Mouse (Mus musculus): ENCODE measurements at regions not wholly inside any gene's neighbourhood (a gene's known extent, or its start where the extent isn't known, plus 50 kb on each side); places are given as distances from the start of the nearest gene placed in this dataset.

DNA sequence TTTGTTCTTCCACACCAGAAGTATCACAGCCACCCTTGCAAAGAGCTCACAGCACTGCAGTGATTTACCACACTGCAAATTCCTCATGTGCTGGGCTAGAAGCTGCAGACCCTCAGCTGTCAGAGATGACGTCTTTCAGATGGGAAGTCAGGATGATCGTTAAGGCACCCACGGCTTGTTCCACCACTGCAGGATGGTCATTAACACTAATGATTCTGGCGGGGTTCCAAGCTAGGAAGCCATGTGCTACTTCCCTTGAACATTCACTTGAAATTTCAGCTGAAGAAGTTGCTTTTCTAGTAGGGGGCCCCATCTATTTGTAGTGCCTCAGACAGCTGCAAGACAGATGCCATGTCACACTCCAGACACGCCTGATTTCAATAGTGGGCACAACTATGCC is 181.8 kb upstream of the Gm10295 start:
- DNase-seq (ENCODE audit: low spot score), result peak; percentile 40
- Histone ChIP-seq H3K36me3 (ENCODE audit: insufficient read depth, low read length) (no peaks in the 10 kb centered on the region), H3K27me3 (replicated peaks; ENCODE audit: insufficient read depth, low read length) (no peaks in the 10 kb centered on the region), H3K9me3 (ENCODE audit: low read length) (no peaks in the 10 kb centered on the region), H3K27ac (ENCODE audit: low read length) (no peak overlapping the region), H3K4me2 (replicated peaks; ENCODE audit: low read depth, low read length) (no peak overlapping the region), H3K4me3 (ENCODE audit: low read depth, low read length) (no peak overlapping the region), H3K4me1 (ENCODE audit: insufficient read depth, low read depth, low read length) (no peaks in the 10 kb centered on the region), H3K9ac (replicated peaks; ENCODE audit: low read depth) (no peak overlapping the region)
- WGBS, result 23% methylated on average over 5 of the region's 5 CpGs
- ATAC-seq, result peak; percentile 46
- TF ChIP-seq EP300 (IDR thresholded peaks at IDR 0.05), result no peak

- WGBS, result 18% methylated on average over 6 of the region's 6 CpGs
- Histone ChIP-seq H3K27ac (ENCODE audit: low read length) (peak overlapping the region; percentile 45; the same call in 1 of the 2 replicates), H3K9me3 (ENCODE audit: low read length) (no peaks in the 10 kb centered on the region), H3K4me3 (ENCODE audit: low read depth, low read length) (no peak overlapping the region), H3K27me3 (replicated peaks; ENCODE audit: insufficient read depth, low read length) (no peaks in the 10 kb centered on the region), H3K4me1 (ENCODE audit: insufficient read depth, low read depth, low read length) (no peaks in the 10 kb centered on the region), H3K9ac (replicated peaks; ENCODE audit: low read depth) (no peak overlapping the region), H3K36me3 (ENCODE audit: insufficient read depth, low read length) (no peaks in the 10 kb centered on the region), H3K4me2 (replicated peaks; ENCODE audit: low read depth, low read length) (0 out of 2 replicates have a peak overlapping the region, but pooled peaks have one; percentile 8)
- ATAC-seq (peak; percentile 49; the same call in 1 of the 2 replicates), DNase-seq (ENCODE audit: low spot score) (peak; percentile 63)
- TF ChIP-seq CTCF (IDR thresholded peaks at IDR 0.05), result no peak
- TF ChIP-seq EP300 (IDR thresholded peaks at IDR 0.05), result peak; percentile 11; the same call in 1 of the 2 replicates
Measured at GRCm38 (mm10) chr7:71531496-71531895, 180.2 kb upstream of the Gm10295 start.

DNA sequence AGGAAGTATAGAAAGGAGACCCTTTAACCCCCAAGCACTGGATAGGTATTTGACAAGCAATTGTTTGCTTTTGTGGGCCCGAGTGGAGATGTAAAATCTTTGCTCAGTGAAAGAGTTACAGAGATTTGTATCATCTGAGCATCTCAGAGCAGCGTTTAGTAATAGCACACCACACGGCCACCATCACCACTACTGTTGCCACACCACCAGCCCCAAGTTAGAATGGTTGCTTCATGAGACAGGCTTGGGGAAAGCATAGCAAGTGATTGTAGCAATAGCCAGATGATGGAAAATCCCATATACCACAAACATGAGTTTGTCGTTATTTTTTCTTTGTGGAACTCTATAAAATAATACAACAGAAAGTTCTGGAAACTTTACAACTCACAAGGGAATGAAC is 179.6 kb upstream of the Gm10295 start:
- Histone ChIP-seq H3K4me3 (ENCODE audit: low read depth, low read length) (no peak overlapping the region), H3K27ac (ENCODE audit: low read length) (peak overlapping the region; percentile 45; the same call in 1 of the 2 replicates), H3K9ac (replicated peaks; ENCODE audit: low read depth) (no peak overlapping the region), H3K4me1 (ENCODE audit: insufficient read depth, low read depth, low read length) (no peaks in the 10 kb centered on the region), H3K4me2 (replicated peaks; ENCODE audit: low read depth, low read length) (no peak overlapping the region), H3K27me3 (replicated peaks; ENCODE audit: insufficient read depth, low read length) (no peaks in the 10 kb centered on the region), H3K36me3 (ENCODE audit: insufficient read depth, low read length) (no peaks in the 10 kb centered on the region), H3K9me3 (ENCODE audit: low read length) (no peaks in the 10 kb centered on the region)
- DNase-seq (ENCODE audit: low spot score) (peak; percentile 43), ATAC-seq (no peak)
- 58% methylated on average over 4 of the region's 4 CpGs for WGBS
- TF ChIP-seq CTCF (IDR thresholded peaks at IDR 0.05), result no peak
- TF ChIP-seq EP300 (IDR thresholded peaks at IDR 0.05), result no peak

DNA sequence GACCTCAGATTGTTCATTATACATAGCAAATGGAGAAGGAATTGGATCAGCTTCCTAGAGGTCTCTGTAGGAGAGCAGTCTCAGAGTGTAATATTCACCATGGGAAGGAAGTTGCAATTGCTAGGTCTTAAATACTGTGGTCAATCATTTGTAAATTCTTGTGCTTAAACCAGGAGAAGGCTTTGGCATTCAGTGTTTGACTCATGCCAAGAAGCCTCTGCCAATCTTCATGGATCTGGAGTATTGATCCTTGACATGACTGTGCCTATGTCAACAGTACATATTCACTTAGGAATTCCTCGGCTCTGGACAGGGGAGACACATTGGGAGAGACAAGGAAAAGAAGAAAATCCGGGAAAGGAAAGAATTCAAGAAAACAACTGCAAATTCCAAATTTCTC is 174.9 kb upstream of the Gm10295 start:
- ATAC-seq (no peak), DNase-seq (ENCODE audit: low spot score) (no peak)
- H3K4me3 ChIP-seq (ENCODE audit: low read depth, low read length), result no peak overlapping the region
- no peak overlapping the region for H3K4me2 ChIP-seq (replicated peaks; ENCODE audit: low read depth, low read length)
- H3K4me1 ChIP-seq (ENCODE audit: insufficient read depth, low read depth, low read length), result no peaks in the 10 kb centered on the region
- no peak overlapping the region for H3K9ac ChIP-seq (replicated peaks; ENCODE audit: low read depth)
- no peak overlapping the region for H3K27ac ChIP-seq (ENCODE audit: low read length)
- no peak for TF ChIP-seq EP300 (IDR thresholded peaks at IDR 0.05)
- TF ChIP-seq CTCF (IDR thresholded peaks at IDR 0.05), result no peak
- no peaks in the 10 kb centered on the region for H3K36me3 ChIP-seq (ENCODE audit: insufficient read depth, low read length)
- whole genome bisulfite sequencing, result 69% methylated on average over 2 of the region's 2 CpGs
- H3K27me3 ChIP-seq (replicated peaks; ENCODE audit: insufficient read depth, low read length), result no peaks in the 10 kb centered on the region
- no peaks in the 10 kb centered on the region for H3K9me3 ChIP-seq (ENCODE audit: low read length)

GRCm38 (mm10) chr7:71524577-71525126 is 173.4 kb upstream of the Gm10295 start:
- no peaks in the 10 kb centered on the region for H3K36me3 ChIP-seq (ENCODE audit: insufficient read depth, low read length)
- H3K9ac ChIP-seq (replicated peaks; ENCODE audit: low read depth), result no peak overlapping the region
- peak; percentile 23; the same call in 1 of the 2 replicates for ATAC-seq
- TF ChIP-seq CTCF (IDR thresholded peaks at IDR 0.05), result no peak
- no peak for TF ChIP-seq EP300 (IDR thresholded peaks at IDR 0.05)
- DNase-seq (ENCODE audit: low spot score), result peak; percentile 17
- H3K27me3 ChIP-seq (replicated peaks; ENCODE audit: insufficient read depth, low read length), result no peaks in the 10 kb centered on the region
- no peak overlapping the region for H3K4me3 ChIP-seq (ENCODE audit: low read depth, low read length)
- no peaks in the 10 kb centered on the region for H3K4me1 ChIP-seq (ENCODE audit: insufficient read depth, low read depth, low read length)
- H3K27ac ChIP-seq (ENCODE audit: low read length), result no peak overlapping the region
- H3K4me2 ChIP-seq (replicated peaks; ENCODE audit: low read depth, low read length), result no peak overlapping the region
- no peaks in the 10 kb centered on the region for H3K9me3 ChIP-seq (ENCODE audit: low read length)

- DNase-seq (ENCODE audit: low spot score) (no peak), ATAC-seq (no peak)
- Histone ChIP-seq H3K36me3 (ENCODE audit: insufficient read depth, low read length) (no peaks in the 10 kb centered on the region), H3K9ac (replicated peaks; ENCODE audit: low read depth) (no peak overlapping the region), H3K9me3 (ENCODE audit: low read length) (no peaks in the 10 kb centered on the region), H3K27ac (ENCODE audit: low read length) (no peak overlapping the region), H3K27me3 (replicated peaks; ENCODE audit: insufficient read depth, low read length) (no peaks in the 10 kb centered on the region), H3K4me2 (replicated peaks; ENCODE audit: low read depth, low read length) (no peak overlapping the region), H3K4me3 (ENCODE audit: low read depth, low read length) (no peak overlapping the region), H3K4me1 (ENCODE audit: insufficient read depth, low read depth, low read length) (no peaks in the 10 kb centered on the region)
- TF ChIP-seq CTCF (IDR thresholded peaks at IDR 0.05) (no peak), EP300 (IDR thresholded peaks at IDR 0.05) (no peak)
- 68% methylated on average over 2 of the region's 2 CpGs for WGBS
Measured at GRCm38 (mm10) chr7:71524119-71524518, 172.8 kb upstream of the Gm10295 start.

GRCm38 (mm10) chr7:71507379-71507778 is 156.1 kb upstream of the Gm10295 start:
- Histone ChIP-seq H3K9me3 (ENCODE audit: low read length) (no peaks in the 10 kb centered on the region), H3K4me1 (ENCODE audit: insufficient read depth, low read depth, low read length) (no peaks in the 10 kb centered on the region), H3K27me3 (replicated peaks; ENCODE audit: insufficient read depth, low read length) (no peaks in the 10 kb centered on the region), H3K9ac (replicated peaks; ENCODE audit: low read depth) (no peak overlapping the region), H3K27ac (ENCODE audit: low read length) (no peak overlapping the region), H3K4me2 (replicated peaks; ENCODE audit: low read depth, low read length) (no peak overlapping the region), H3K4me3 (ENCODE audit: low read depth, low read length) (no peak overlapping the region), H3K36me3 (ENCODE audit: insufficient read depth, low read length) (no peaks in the 10 kb centered on the region)
- DNase-seq (ENCODE audit: low spot score) (no peak), ATAC-seq (no peak)
- 80% methylated on average over 3 of the region's 3 CpGs for WGBS
- TF ChIP-seq CTCF (IDR thresholded peaks at IDR 0.05) (no peak), EP300 (IDR thresholded peaks at IDR 0.05) (no peak)

Measured in lung, postnatal 0 days (tissue).